Mouse (Mus musculus) layer of hippocampus, adult 11-12 months (tissue): Measurements from ENCODE around the gene Adora1.

Experiments
- DNase-seq: peaks from one replicate; pipeline ENCODE4 v3.0.0; 2022; ENCODE audit warnings: low spot score

Adora1 gene

GRCm38 (mm10) chr1:134237438-134237837 is 2.2 kb upstream of the Adora1 start:
- no peak for DNase-seq

- no peak for DNase-seq
These were observed 911 bp upstream of the Adora1 start for GRCm38 (mm10) chr1:134236142-134236541.

- DNase-seq: peak; percentile 78
These were observed 508 bp downstream of the Adora1 start for GRCm38 (mm10) chr1:134234455-134235390.

GRCm38 (mm10) chr1:134233681-134234454 is 1.4 kb downstream of the Adora1 start:
- DNase-seq: no peak

- peak; percentile 85 for DNase-seq
These were observed 2.3 kb downstream of the Adora1 start for GRCm38 (mm10) chr1:134232778-134233531.

- no peak for DNase-seq
These were observed 2.9 kb downstream of the Adora1 start for GRCm38 (mm10) chr1:134232326-134232725.

GRCm38 (mm10) chr1:134231681-134232080 is 3.5 kb downstream of the Adora1 start:
- no peak for DNase-seq

GRCm38 (mm10) chr1:134231270-134231669 is 4.0 kb downstream of the Adora1 start:
- DNase-seq: no peak

GRCm38 (mm10) chr1:134230638-134231228 is 4.5 kb downstream of the Adora1 start:
- no peak for DNase-seq

GRCm38 (mm10) chr1:134229806-134230575 is 5.2 kb downstream of the Adora1 start:
- no peak for DNase-seq

GRCm38 (mm10) chr1:134226739-134227138 is 8.5 kb downstream of the Adora1 start:
- DNase-seq: no peak

- no peak for DNase-seq
These were observed 9.9 kb downstream of the Adora1 start for GRCm38 (mm10) chr1:134225375-134225774.

- no peak for DNase-seq
These were observed 10.5 kb downstream of the Adora1 start for GRCm38 (mm10) chr1:134224649-134225227.

- no peak for DNase-seq
These were observed 12.8 kb downstream of the Adora1 start for GRCm38 (mm10) chr1:134222122-134223055.

GRCm38 (mm10) chr1:134221172-134221571 is 14.1 kb downstream of the Adora1 start:
- DNase-seq: no peak

- no peak for DNase-seq
These were observed 15.6 kb downstream of the Adora1 start for GRCm38 (mm10) chr1:134219608-134220007.

- DNase-seq: no peak
These were observed 17.3 kb downstream of the Adora1 start for GRCm38 (mm10) chr1:134217942-134218341.

GRCm38 (mm10) chr1:134217028-134217481 is 18.2 kb downstream of the Adora1 start:
- DNase-seq: no peak

GRCm38 (mm10) chr1:134216629-134216971 is 18.6 kb downstream of the Adora1 start:
- DNase-seq: no peak
